Mouse (Mus musculus): ENCODE results near the gene Acsl5.

DNA sequence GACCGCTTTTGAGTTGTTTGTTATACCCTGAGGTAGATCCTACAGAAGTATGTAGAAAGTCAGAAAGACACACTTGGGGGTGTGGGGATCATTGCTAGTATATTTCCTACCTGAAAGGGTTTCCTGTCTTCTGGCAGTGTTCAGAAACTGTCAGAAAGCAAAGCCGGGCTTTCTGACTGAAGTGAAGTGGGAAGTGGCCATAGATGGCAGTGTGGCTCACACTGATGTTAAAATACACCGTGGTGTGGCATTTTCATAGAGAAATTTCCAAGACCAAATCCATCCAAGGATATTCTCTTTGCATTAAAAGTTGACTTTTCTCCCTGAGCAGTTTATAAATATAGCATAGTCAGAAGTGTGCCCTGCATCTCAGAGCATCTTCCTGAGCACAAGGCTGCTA is 89.6 kb downstream of the Acsl5 start:
- TF ChIP-seq CTCF (IDR thresholded peaks at IDR 0.05) (peak; percentile 18; the same call in 1 of the 2 replicates), EP300 (IDR thresholded peaks at IDR 0.05) (no peak)
